Mouse (Mus musculus): Measurements from ENCODE around the gene Serpina6. TPM values are rescaled to one million over a fixed set of nuclear protein-coding genes. Genes with fewer than 3 reads are reported as not detected.

Gene Serpina6
- total RNA-seq (2014; rRNA removed) (not detected in 2 replicates), polyA plus RNA-seq (2015; fragmentation: Nextera tagmentation; extraction: Ambion mirVana) (0.11 TPM in 1 of 2 replicates, not detected in the other)

DNA sequence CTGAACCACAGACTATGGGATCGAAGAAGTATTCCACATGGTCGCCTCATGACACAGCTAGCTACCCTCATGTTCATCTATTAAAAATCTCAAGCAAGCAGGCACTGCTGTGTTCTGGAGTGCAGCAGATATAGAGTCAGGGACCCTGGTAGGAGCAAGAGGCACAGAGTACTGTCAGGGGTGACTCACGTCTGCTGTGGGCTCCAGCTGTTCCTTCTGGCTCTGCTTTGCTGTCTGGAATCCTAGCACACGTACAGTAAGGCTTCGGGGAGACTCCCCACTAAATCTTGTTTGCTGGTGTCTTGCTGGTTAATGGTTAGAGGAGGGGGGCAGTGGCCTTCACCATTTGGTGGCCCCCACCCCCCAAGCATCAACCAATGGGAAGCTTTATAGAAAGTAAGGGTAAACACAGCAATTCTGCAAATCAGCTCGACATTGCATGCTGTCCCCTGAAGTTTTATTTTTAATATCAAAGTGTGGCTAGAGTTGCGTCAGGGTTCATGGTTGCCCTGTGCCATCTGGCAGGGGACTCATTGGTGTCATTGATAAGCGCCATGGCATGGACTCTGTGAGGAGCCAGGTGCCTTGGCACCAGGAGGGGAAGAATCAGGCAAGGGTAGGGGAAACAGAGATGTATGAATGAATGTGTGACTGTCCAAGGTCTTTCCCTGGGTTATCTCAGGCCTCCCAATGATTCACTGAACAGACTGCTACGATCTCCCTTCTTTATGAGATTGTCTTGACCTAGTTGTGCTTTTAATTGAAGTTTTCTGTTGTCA, at the start of gene Serpina6:
Gene Serpina6 (minus strand): TSS at position 365 of the 779 bp plus-strand sequence.
- Histone ChIP-seq H3K9ac (no peak within 1 kb of the TSS), H3K9me3 (ENCODE audit: low read length) (no peaks in the 10 kb centered on the region), H3K4me3 (ENCODE audit: low read depth, low read length) (no peak within 1 kb of the TSS), H3K27me3 (ENCODE audit: insufficient read depth, low read length) (no peaks in the 10 kb centered on the region), H3K4me1 (ENCODE audit: insufficient read depth) (no peaks in the 10 kb centered on the region), H3K27ac (ENCODE audit: low read depth, low read length) (no peak within 1 kb of the TSS), H3K4me2 (ENCODE audit: low read depth) (no peak within 1 kb of the TSS), H3K36me3 (ENCODE audit: insufficient read depth) (no peaks in the 10 kb centered on the region)
- WGBS: 81% methylated on average over 9 of the region's 9 CpGs
- ATAC-seq: no peak
- no peak for TF ChIP-seq CTCF (IDR thresholded peaks at IDR 0.05; ENCODE audit: low read depth)
- no peak for DNase-seq

DNA sequence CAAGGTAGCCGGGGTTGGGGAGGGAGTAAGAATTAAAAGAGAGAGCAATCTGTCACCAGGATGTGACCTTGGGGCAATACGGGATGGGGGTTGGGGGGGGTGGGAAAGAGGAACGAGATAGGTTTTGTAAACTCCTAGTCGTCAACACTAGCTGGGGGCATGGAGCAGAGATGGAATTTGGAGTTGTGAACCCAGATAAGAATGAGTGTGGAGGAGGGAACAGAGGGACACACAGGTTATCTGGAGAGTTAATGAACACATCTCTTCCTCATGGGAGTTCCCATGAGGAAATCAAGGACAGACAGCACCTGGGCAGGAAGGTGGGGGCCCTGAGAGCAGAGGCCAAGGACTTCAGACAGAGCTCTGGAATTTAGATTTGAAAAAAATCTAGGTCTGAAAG, 49.1 kb upstream of the Serpina6 start:
- no peak overlapping the region for H3K4me3 ChIP-seq (ENCODE audit: low read depth, low read length)
- no peak for TF ChIP-seq CTCF (IDR thresholded peaks at IDR 0.05; ENCODE audit: low read depth)
- DNase-seq (no peak), ATAC-seq (no peak)
- no peaks in the 10 kb centered on the region for H3K36me3 ChIP-seq (ENCODE audit: insufficient read depth)
- 84% methylated on average over 4 of the region's 4 CpGs for WGBS
- no peak overlapping the region for H3K4me2 ChIP-seq (ENCODE audit: low read depth)
- no peaks in the 10 kb centered on the region for H3K4me1 ChIP-seq (ENCODE audit: insufficient read depth)
- H3K27me3 ChIP-seq (ENCODE audit: insufficient read depth, low read length): no peaks in the 10 kb centered on the region
- H3K27ac ChIP-seq (ENCODE audit: low read depth, low read length): no peak overlapping the region
- no peaks in the 10 kb centered on the region for H3K9me3 ChIP-seq (ENCODE audit: low read length)
- no peak overlapping the region for H3K9ac ChIP-seq

DNA sequence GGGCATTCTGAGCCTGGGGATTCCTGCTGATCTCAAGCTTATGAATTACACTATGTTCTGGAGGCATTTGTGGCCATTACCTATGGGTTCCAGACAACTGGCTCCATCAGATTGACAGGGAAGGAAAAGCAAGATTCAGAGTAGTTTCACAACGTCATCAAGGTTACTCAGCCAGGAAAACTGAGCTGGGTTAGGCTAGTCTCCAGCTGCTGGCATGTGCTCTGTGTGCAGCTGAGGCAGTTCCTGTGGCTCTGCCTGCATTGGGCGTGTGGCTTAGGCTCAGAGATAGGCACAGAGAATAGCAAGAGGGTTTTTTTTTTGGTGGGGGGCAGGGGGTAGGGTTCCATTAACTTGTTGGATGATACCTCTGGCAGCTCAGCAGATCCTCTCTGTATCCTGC, 48.5 kb upstream of the Serpina6 start:
- H3K4me2 ChIP-seq (ENCODE audit: low read depth): no peak overlapping the region
- no peak for TF ChIP-seq CTCF (IDR thresholded peaks at IDR 0.05; ENCODE audit: low read depth)
- no peaks in the 10 kb centered on the region for H3K9me3 ChIP-seq (ENCODE audit: low read length)
- H3K36me3 ChIP-seq (ENCODE audit: insufficient read depth): no peaks in the 10 kb centered on the region
- no peaks in the 10 kb centered on the region for H3K27me3 ChIP-seq (ENCODE audit: insufficient read depth, low read length)
- no peaks in the 10 kb centered on the region for H3K4me1 ChIP-seq (ENCODE audit: insufficient read depth)
- no peak for DNase-seq
- no peak overlapping the region for H3K9ac ChIP-seq
- 69% methylated on average over 2 of the region's 2 CpGs for WGBS
- no peak overlapping the region for H3K4me3 ChIP-seq (ENCODE audit: low read depth, low read length)
- no peak for ATAC-seq
- no peak overlapping the region for H3K27ac ChIP-seq (ENCODE audit: low read depth, low read length)

GRCm38 (mm10) chr12:103700144-103700750, 43.2 kb upstream of the Serpina6 start:
- H3K4me1 ChIP-seq (ENCODE audit: insufficient read depth): no peaks in the 10 kb centered on the region
- WGBS: 88% methylated on average over 4 of the region's 4 CpGs

GRCm38 (mm10) chr12:103695429-103695828, 38.4 kb upstream of the Serpina6 start, which contains the start of gene Serpina1f:
Serpina1f (minus strand) TSS chr12:103695529.
- Histone ChIP-seq H3K4me3 (ENCODE audit: low read depth, low read length) (no peak within 1 kb of the TSS), H3K9ac (no peak within 1 kb of the TSS), H3K9me3 (ENCODE audit: low read length) (no peaks in the 10 kb centered on the region), H3K27ac (ENCODE audit: low read depth, low read length) (no peak within 1 kb of the TSS), H3K4me1 (ENCODE audit: insufficient read depth) (no peaks in the 10 kb centered on the region), H3K4me2 (ENCODE audit: low read depth) (no peak within 1 kb of the TSS), H3K36me3 (ENCODE audit: insufficient read depth) (no peaks in the 10 kb centered on the region), H3K27me3 (ENCODE audit: insufficient read depth, low read length) (no peaks in the 10 kb centered on the region)
- WGBS: 90% methylated on average over 8 of the region's 8 CpGs
- TF ChIP-seq CTCF (IDR thresholded peaks at IDR 0.05; ENCODE audit: low read depth): no peak
- ATAC-seq: no peak
- DNase-seq: no peak

More at GRCm38 (mm10) chr12:103700144-103700750, 43.2 kb upstream of the Serpina6 start:
- no peaks in the 10 kb centered on the region for H3K9me3 ChIP-seq (ENCODE audit: low read length)
- H3K4me3 ChIP-seq (ENCODE audit: low read depth, low read length): no peak overlapping the region
- H3K27me3 ChIP-seq (ENCODE audit: insufficient read depth, low read length): no peaks in the 10 kb centered on the region
- H3K4me2 ChIP-seq (ENCODE audit: low read depth): no peak overlapping the region
- TF ChIP-seq CTCF (IDR thresholded peaks at IDR 0.05; ENCODE audit: low read depth): no peak
- H3K36me3 ChIP-seq (ENCODE audit: insufficient read depth): no peaks in the 10 kb centered on the region
- ATAC-seq (no peak), DNase-seq (no peak)
- H3K9ac ChIP-seq: no peak overlapping the region
- H3K27ac ChIP-seq (ENCODE audit: low read depth, low read length): no peak overlapping the region

GRCm38 (mm10) chr12:103688221-103688814, 31.3 kb upstream of the Serpina6 start:
- WGBS: 69% methylated on average over 3 of the region's 3 CpGs
- no peak overlapping the region for H3K4me2 ChIP-seq (ENCODE audit: low read depth)
- no peaks in the 10 kb centered on the region for H3K9me3 ChIP-seq (ENCODE audit: low read length)
- ATAC-seq (no peak), DNase-seq (no peak)
- H3K27me3 ChIP-seq (ENCODE audit: insufficient read depth, low read length): no peaks in the 10 kb centered on the region
- H3K4me3 ChIP-seq (ENCODE audit: low read depth, low read length): no peak overlapping the region
- H3K9ac ChIP-seq: no peak overlapping the region
- no peak overlapping the region for H3K27ac ChIP-seq (ENCODE audit: low read depth, low read length)
- TF ChIP-seq CTCF (IDR thresholded peaks at IDR 0.05; ENCODE audit: low read depth): no peak
- H3K4me1 ChIP-seq (ENCODE audit: insufficient read depth): no peaks in the 10 kb centered on the region
- H3K36me3 ChIP-seq (ENCODE audit: insufficient read depth): no peaks in the 10 kb centered on the region

- H3K4me3 ChIP-seq (ENCODE audit: low read depth, low read length): no peak overlapping the region
- H3K9me3 ChIP-seq (ENCODE audit: low read length): no peaks in the 10 kb centered on the region
- no peaks in the 10 kb centered on the region for H3K36me3 ChIP-seq (ENCODE audit: insufficient read depth)
- no peak for ATAC-seq
- DNase-seq: no peak
- no peak overlapping the region for H3K4me2 ChIP-seq (ENCODE audit: low read depth)
- H3K4me1 ChIP-seq (ENCODE audit: insufficient read depth): no peaks in the 10 kb centered on the region
- H3K9ac ChIP-seq: no peak overlapping the region
- no peak overlapping the region for H3K27ac ChIP-seq (ENCODE audit: low read depth, low read length)
- TF ChIP-seq CTCF (IDR thresholded peaks at IDR 0.05; ENCODE audit: low read depth): no peak
- H3K27me3 ChIP-seq (ENCODE audit: insufficient read depth, low read length): no peaks in the 10 kb centered on the region
- WGBS: 81% methylated on average over 7 of the region's 7 CpGs
Measured at GRCm38 (mm10) chr12:103687021-103687420, 30.0 kb upstream of the Serpina6 start.

All from forebrain, postnatal 0 days (tissue).